Mouse (Mus musculus) CH12.LX (cell line): ENCODE results near the gene Uba5. TPM values are rescaled to one million over a fixed set of nuclear protein-coding genes. Genes with fewer than 3 reads are reported as not detected.

ENCODE experiments used
- DNase-seq: peaks from one replicate; pipeline ENCODE4 v3.0.0-alpha.2; 2013; ENCODE audit errors: extremely low read depth
- H3K27ac ChIP-seq: 2 replicates; pipeline ENCODE4 v1.5.1; 2012; ENCODE audit warnings: low read depth, mild to moderate bottlenecking, control low read depth, moderate library complexity; ENCODE audit not compliant: insufficient read depth
- H3K27me3 ChIP-seq: replicated peaks from 2 replicates; pipeline ENCODE3; 2012; ENCODE audit warnings: inconsistent platforms
- H3K36me3 ChIP-seq, 2 experiments: replicated peaks in 1 of 2; 2 replicates each; pipeline versions ENCODE3 to v1.6.1; 2012; ENCODE audit warnings: inconsistent platforms in 1 of 2, low read length in 1 of 2, mild to moderate bottlenecking in 1 of 2, mixed read lengths in 1 of 2, moderate library complexity in 1 of 2; ENCODE audit not compliant: control insufficient read depth in 1 of 2, insufficient read depth in 1 of 2
- H3K4me1 ChIP-seq, 2 experiments: 2 replicates each; pipeline ENCODE4 v1.6.1; 2012; ENCODE audit warnings: inconsistent platforms in 1 of 2, moderate library complexity in 1 of 2; ENCODE audit not compliant: insufficient read depth in 2 of 2, control insufficient read depth in 1 of 2
- H3K4me2 ChIP-seq: 2 replicates; pipeline ENCODE4 v1.6.1; 2012; ENCODE audit warnings: low read depth, mild to moderate bottlenecking, control low read depth; ENCODE audit not compliant: poor library complexity, insufficient read depth, severe bottlenecking
- H3K4me3 ChIP-seq, 3 experiments: fragments of 150-350 bp in 1 of 3; sonication (generic) in 1 of 3; replicated peaks in 1 of 3; 2 replicates each; pipeline versions ENCODE3 to v1.5.1; 2011 to 2012; ENCODE audit warnings: low read depth in 2 of 3, low read length in 2 of 3, mild to moderate bottlenecking in 2 of 3, moderate library complexity in 2 of 3, control low read depth in 1 of 3, improper control_type of control experiment in 1 of 3, inconsistent platforms in 1 of 3, mixed read lengths in 1 of 3; ENCODE audit not compliant: poor library complexity in 1 of 3
- H3K79me2 ChIP-seq: replicated peaks from 2 replicates; pipeline ENCODE4 v1.6.1; 2012; ENCODE audit warnings: mild to moderate bottlenecking, moderate library complexity; ENCODE audit not compliant: control insufficient read depth, poor library complexity, insufficient read depth, severe bottlenecking; ENCODE audit errors: extremely low read depth
- H3K9ac ChIP-seq: 2 replicates; pipeline ENCODE4 v1.6.1; 2012; ENCODE audit warnings: low read depth, mild to moderate bottlenecking, control low read depth, moderate library complexity; ENCODE audit not compliant: insufficient read depth
- H3K9me3 ChIP-seq: replicated peaks from 2 replicates; pipeline ENCODE3; 2012; ENCODE audit warnings: low read length, inconsistent platforms, mixed read lengths
- CHD1 ChIP-seq: IDR thresholded peaks from 2 replicates; pipeline ENCODE4 v1.6.1; 2012; ENCODE audit warnings: low read depth, low read length, improper control_type of control experiment, inconsistent platforms
- CHD2 ChIP-seq: IDR thresholded peaks from 2 replicates; pipeline ENCODE4 v1.6.1; 2011; ENCODE audit warnings: low read length, improper control_type of control experiment
- CTCF ChIP-seq, 2 experiments: IDR thresholded peaks in 1 of 2; conservative IDR thresholded peaks in 1 of 2; 2 replicates each; pipeline ENCODE4 v1.5.1; 2011 to 2012; ENCODE audit warnings: low read depth in 2 of 2, low read length in 2 of 2, improper control_type of control experiment in 1 of 2, inconsistent platforms in 1 of 2, mild to moderate bottlenecking in 1 of 2, moderate library complexity in 1 of 2
- E2F4 ChIP-seq: IDR thresholded peaks from 2 replicates; pipeline ENCODE4 v1.6.1; 2011; ENCODE audit warnings: low read depth, low read length, improper control_type of control experiment; ENCODE audit not compliant: insufficient replicate concordance
- ELF1 ChIP-seq: IDR thresholded peaks from 2 replicates; pipeline ENCODE4 v1.6.1; 2014; ENCODE audit warnings: low read depth, mild to moderate bottlenecking, inconsistent platforms, low read length, improper control_type of control experiment
- ETS1 ChIP-seq: conservative IDR thresholded peaks from 2 replicates; pipeline ENCODE4 v1.6.1; 2012; ENCODE audit warnings: low read depth, mild to moderate bottlenecking, inconsistent platforms, low read length, improper control_type of control experiment, moderate library complexity
- HCFC1 ChIP-seq: IDR thresholded peaks from 2 replicates; pipeline ENCODE4 v1.6.1; 2012; ENCODE audit warnings: low read depth, mild to moderate bottlenecking, inconsistent platforms, low read length, improper control_type of control experiment
- KAT2A ChIP-seq: IDR thresholded peaks from 2 replicates; pipeline ENCODE4 v1.6.1; 2012; ENCODE audit warnings: low read length, improper control_type of control experiment, inconsistent platforms; ENCODE audit not compliant: insufficient replicate concordance
- MAFK ChIP-seq: IDR thresholded peaks from 2 replicates; pipeline ENCODE4 v1.6.1; 2011; ENCODE audit warnings: low read length, improper control_type of control experiment; ENCODE audit not compliant: insufficient replicate concordance
- MAX ChIP-seq: IDR thresholded peaks from 2 replicates; pipeline ENCODE4 v1.6.1; 2011; ENCODE audit warnings: low read length, improper control_type of control experiment
- MAZ ChIP-seq: IDR thresholded peaks from 2 replicates; pipeline ENCODE4 v1.6.1; 2012; ENCODE audit warnings: low read depth, mild to moderate bottlenecking, inconsistent platforms, low read length, improper control_type of control experiment, moderate library complexity
- NRF1 ChIP-seq: IDR thresholded peaks from 2 replicates; pipeline ENCODE4 v1.6.1; 2014; ENCODE audit warnings: low read depth, mild to moderate bottlenecking, inconsistent platforms, low read length, improper control_type of control experiment, moderate library complexity
- RAD21 ChIP-seq: IDR thresholded peaks from 2 replicates; pipeline ENCODE4 v1.6.1; 2011; ENCODE audit warnings: low read depth, mild to moderate bottlenecking, low read length, improper control_type of control experiment, moderate library complexity
- SIN3A ChIP-seq: IDR thresholded peaks from 2 replicates; pipeline ENCODE4 v1.6.1; 2012; ENCODE audit warnings: low read length, improper control_type of control experiment, inconsistent platforms
- TBP ChIP-seq: conservative IDR thresholded peaks from 2 replicates; pipeline ENCODE4 v1.6.1; 2011; ENCODE audit warnings: low read depth, low read length, improper control_type of control experiment
- TCF12 ChIP-seq: IDR thresholded peaks from 2 replicates; pipeline ENCODE4 v1.6.1; 2014; ENCODE audit warnings: low read depth, mild to moderate bottlenecking, inconsistent platforms, low read length, improper control_type of control experiment
- ZC3H11A ChIP-seq: IDR thresholded peaks from 2 replicates; pipeline ENCODE4 v1.6.1; 2012; ENCODE audit warnings: low read depth, mild to moderate bottlenecking, inconsistent platforms, low read length, improper control_type of control experiment
- dilution Hi-C: fragments of 300-500 bp; cut with MboI; formaldehyde crosslinking; loops from 2 replicates; pipeline ENCODE4 v1.14.3; 2020; ENCODE audit warnings: low sequenced_read_pairs; ENCODE audit not compliant: extremely low pct_unique_long_range_greater_than_20kb, extremely low pct_ligation_motif_present
- in situ Hi-C: fragments of 300-500 bp; cut with MboI; formaldehyde crosslinking; loops from 3 replicates; pipeline ENCODE4 v1.14.3; 2019; ENCODE audit warnings: low sequenced_read_pairs, low pct_ligation_motif_present, low pct_unique_long_range_greater_than_20kb, mixed read lengths
- polyA plus RNA-seq: library from polyadenylated mRNA; unstranded; fragments of >175 nt; gene quantifications from 2 replicates; pipeline ENCODE4 v1.2.1, GENCODE M21; 2012; ENCODE audit warnings: low read depth; ENCODE audit not compliant: insufficient read length
- total RNA-seq, 2 experiments: library from RNA; depleted of rRNA; stranded (reverse); fragments of 300-350 nt in 1 of 2; fragments of >200 nt in 1 of 2; gene quantifications; 2 replicates each; pipeline ENCODE4 v1.2.3; 2012 to 2014

Gene Uba5
- total and polyA plus RNA-seq, 3 experiments, result 24.0 to 33.4 (median 29.3) TPM

DNA sequence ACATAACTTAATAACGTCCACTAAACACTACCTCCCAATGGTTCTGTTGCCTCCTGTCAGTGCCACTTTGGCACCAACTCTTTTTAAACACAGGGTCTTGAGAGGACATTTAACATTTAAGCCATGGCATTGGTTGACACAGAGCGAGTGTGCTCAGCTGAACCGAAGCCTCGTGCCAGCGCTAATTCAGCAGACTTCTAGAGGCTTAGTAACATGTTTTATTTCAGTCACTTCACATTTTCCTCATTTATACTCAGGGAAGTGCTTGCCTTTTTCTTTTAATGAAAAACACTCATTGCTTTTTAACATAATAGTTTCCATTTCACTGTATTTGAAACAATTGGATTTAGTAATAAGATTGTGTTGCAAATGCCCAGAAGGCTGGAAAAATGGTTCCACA, 46.2 kb upstream of the Uba5 start:
- in situ Hi-C loops, result no loop called here
- no peak overlapping the region for H3K4me2 ChIP-seq
- no peak overlapping the region for H3K4me3 ChIP-seq
- no peak for DNase-seq
- peaks cover 3% of the 10 kb centered on the region for H3K9me3 ChIP-seq
- dilution Hi-C loops, result no loop called here
- H3K27ac ChIP-seq, result no peak overlapping the region
- TF ChIP-seq RAD21 (no peak), MAFK (no peak), SIN3A (no peak), MAZ (no peak), CHD1 (no peak), NRF1 (no peak), ELF1 (no peak), CTCF (conservative IDR thresholded peaks at IDR 0.05 in 1 of 2, IDR thresholded peaks at IDR 0.05 in 1 of 2; ENCODE audit: low read depth in 2 of 2, low read length in 2 of 2) (no peak), CHD2 (no peak), ZC3H11A (no peak), HCFC1 (no peak)
- H3K9ac ChIP-seq, result no peak overlapping the region
- no peaks in the 10 kb centered on the region for H3K79me2 ChIP-seq
- peaks cover 0 to 8% of the 10 kb centered on the region in 2 experiments; a peak in 2 of 4 replicates for H3K4me1 ChIP-seq
- no peaks in the 10 kb centered on the region for H3K27me3 ChIP-seq
- H3K36me3 ChIP-seq, result peaks cover 0 to 8% of the 10 kb centered on the region in 2 experiments

DNA sequence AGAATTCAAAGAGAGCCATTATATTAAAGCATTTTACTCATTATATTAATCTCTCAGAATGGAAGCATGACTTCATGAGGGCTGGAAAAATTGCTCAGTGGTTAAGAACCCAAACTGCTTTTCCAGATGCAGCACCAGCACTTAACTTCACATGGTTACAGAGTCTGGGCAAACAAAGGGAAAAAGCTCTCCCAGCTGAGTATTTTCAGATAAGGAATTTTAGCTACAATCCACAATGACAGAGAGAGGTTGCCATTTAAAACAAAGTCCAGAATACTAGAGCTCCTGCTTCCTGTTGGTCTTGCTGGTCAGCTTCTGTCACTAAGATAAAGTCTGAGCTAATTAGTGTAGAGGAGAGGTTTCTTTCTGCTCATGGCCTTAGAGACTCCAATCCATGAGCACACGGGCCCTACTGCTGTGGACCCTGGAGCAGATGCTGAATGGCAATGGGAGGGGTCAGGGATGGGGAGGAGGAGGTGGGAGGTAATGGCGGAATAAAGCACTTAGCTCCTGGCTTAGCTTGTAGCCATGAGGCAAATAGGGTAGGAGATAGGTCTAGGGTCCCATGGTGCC, 45.7 kb upstream of the Uba5 start:
- H3K4me1 ChIP-seq, result peaks cover 0 to 12% of the 10 kb centered on the region in 2 experiments; a peak in 2 of 4 replicates
- no peak overlapping the region for H3K9ac ChIP-seq
- H3K4me2 ChIP-seq, result no peak overlapping the region
- H3K79me2 ChIP-seq, result no peaks in the 10 kb centered on the region
- no peaks in the 10 kb centered on the region for H3K27me3 ChIP-seq
- no peak overlapping the region for H3K27ac ChIP-seq
- in situ Hi-C loops, result no loop called here
- dilution Hi-C loops, result no loop called here
- no peak for DNase-seq
- peaks cover 3% of the 10 kb centered on the region for H3K9me3 ChIP-seq
- no peak for TF ChIP-seq TCF12
- TF ChIP-seq KAT2A, result no peak
- TF ChIP-seq CTCF (conservative IDR thresholded peaks at IDR 0.05 in 1 of 2, IDR thresholded peaks at IDR 0.05 in 1 of 2; ENCODE audit: low read depth in 2 of 2, low read length in 2 of 2), result no peak
- no peak for TF ChIP-seq E2F4
- TF ChIP-seq CHD1, result no peak
- no peak for TF ChIP-seq ETS1
- TF ChIP-seq MAX, result no peak
- TF ChIP-seq TBP, result no peak
- no peak for TF ChIP-seq MAFK
- TF ChIP-seq MAZ, result no peak
- no peak overlapping the region for H3K4me3 ChIP-seq
- H3K36me3 ChIP-seq, result peaks cover 0 to 6% of the 10 kb centered on the region in 2 experiments
